Comparison of ENCODE assay signal across 7 mouse cellular contexts in the genomic region with DNA sequence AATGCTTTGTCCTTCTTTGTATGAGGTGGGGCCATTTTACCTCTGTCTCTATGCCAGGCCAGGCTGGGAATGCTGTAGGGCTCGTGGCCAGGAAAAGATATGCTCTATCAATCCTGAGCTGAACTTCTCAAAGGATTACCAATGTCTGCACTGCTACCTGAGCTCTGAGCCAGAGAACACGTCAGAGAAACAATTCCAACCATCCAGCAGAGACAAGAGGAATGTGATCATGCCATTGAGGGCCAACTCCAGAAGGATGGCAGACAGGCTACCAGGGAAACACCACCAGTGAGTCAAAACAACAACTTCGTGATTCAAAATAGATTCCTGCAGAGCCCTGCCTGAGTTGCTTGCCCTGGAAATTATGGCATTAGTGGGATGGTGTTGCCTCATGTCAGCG.
"Had no signal": no experiment of that assay in that cellular context is flagged by ENCODE, and none has a peak within 500 bp of the region (broad histone marks: within the 10 kb centered on the region; RNA-seq: fewer than 3 reads in every experiment).

No protein-coding gene starts in this region.

- H3K27me3 ChIP-seq: liver, embryonic 15.5 days; neural tube, embryonic 15.5 days had no signal

- DNase-seq: lung, embryonic 14.5 days; lung, postnatal 10 days; lung, postnatal 4 days; midbrain, embryonic 14.5 days; thymus, postnatal 4 days had no signal
